Mouse (Mus musculus): ENCODE results near the gene Unc5c.
A peak's percentile ranks its signal among the peaks of the same experiment; 100 is the strongest.

DNA sequence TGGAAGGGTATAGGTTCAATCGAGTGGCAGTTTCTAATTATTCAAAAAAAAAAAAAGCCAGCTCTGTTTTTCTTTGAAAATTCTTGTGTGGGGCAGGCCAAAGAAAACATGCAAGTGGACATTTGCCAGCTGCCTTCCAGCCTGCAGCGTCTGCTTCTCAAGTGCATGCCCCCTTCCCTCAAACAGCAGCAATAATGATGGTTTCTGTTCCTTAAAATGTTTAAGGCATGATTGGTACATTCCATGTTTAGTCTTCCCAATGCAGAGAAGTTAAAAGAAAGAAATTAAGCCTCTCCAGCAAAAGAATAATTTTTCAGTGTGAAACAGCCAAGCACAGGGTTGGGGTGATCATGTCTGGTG is 26.9 kb downstream of the Unc5c start:
- no peak for TF ChIP-seq CTCF (conservative IDR thresholded peaks at IDR 0.05 in 1 of 2, IDR thresholded peaks at IDR 0.05 in 1 of 2; ENCODE audit: low read depth in 2 of 2, low read length in 2 of 2)
- TF ChIP-seq EP300 (IDR thresholded peaks at IDR 0.05; ENCODE audit: low read length): peak; percentile 55
- TF ChIP-seq ZMIZ1 (IDR thresholded peaks at IDR 0.05; ENCODE audit: low read depth, low read length): no peak
- no peak for TF ChIP-seq POLR2A (IDR thresholded peaks at IDR 0.05; ENCODE audit: low read depth, low read length)
- TF ChIP-seq ZC3H11A (IDR thresholded peaks at IDR 0.05; ENCODE audit: low read depth, low read length): no peak
- no peak for TF ChIP-seq NELFE (IDR thresholded peaks at IDR 0.05; ENCODE audit: low read depth, low read length)
- TF ChIP-seq TBP (conservative IDR thresholded peaks at IDR 0.05; ENCODE audit: low read depth, low read length): no peak
- no peak for TF ChIP-seq MXI1 (IDR thresholded peaks at IDR 0.05; ENCODE audit: low read depth, low read length)

Measured in CH12.LX (cell line).